Mouse (Mus musculus): Measurements from ENCODE around the gene Sik1.
"Not testable (repeated sequence)": the region's sequence is repeated elsewhere in the genome, so short reads cannot be mapped to it uniquely, and the experiment has no call there.

DNA sequence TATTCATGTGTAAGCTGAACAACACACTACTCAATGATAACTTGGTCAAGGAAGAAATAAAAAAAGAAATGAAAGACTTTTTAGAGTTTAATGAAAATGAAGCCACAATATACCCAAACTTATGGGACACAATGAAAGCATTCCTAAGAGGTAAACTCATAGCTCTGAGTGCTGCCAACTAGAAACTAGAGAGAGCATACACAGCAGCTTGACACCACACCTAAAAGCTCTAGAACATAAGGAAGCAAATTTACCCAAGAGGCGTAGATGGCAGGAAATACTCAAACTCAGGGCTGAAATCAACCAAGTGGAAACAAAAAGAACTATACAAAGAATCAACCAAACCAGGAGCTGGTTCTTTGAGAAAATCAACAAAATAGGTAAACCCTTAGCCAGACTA is 29.1 kb upstream of the Sik1 start:
- TF ChIP-seq CTCF (IDR thresholded peaks at IDR 0.05; ENCODE audit: low read depth, low read length); POLR2A (IDR thresholded peaks at IDR 0.05; ENCODE audit: borderline replicate concordance, low read depth, low read length): not testable (repeated sequence)
